Mouse (Mus musculus) liver, adult 2 months (tissue): Measurements from ENCODE around the gene Hes7. TPM values are rescaled to one million over a fixed set of nuclear protein-coding genes. Genes with fewer than 3 reads are reported as not detected.

ENCODE experiments used
- DNase-seq: peaks from one replicate; pipeline ENCODE4 v3.0.0-alpha.2; 2011; ENCODE audit warnings: low read depth, low spot score; ENCODE audit errors: extremely low read depth
- H3K27ac ChIP-seq: fragments of 200-500 bp; replicated peaks from 2 replicates; pipeline ENCODE4 v1.5.1; 2012; ENCODE audit warnings: low read depth, mild to moderate bottlenecking, control low read depth, inconsistent platforms, low read length; ENCODE audit not compliant: insufficient read depth
- H3K27me3 ChIP-seq: fragments of 200-500 bp; 2 replicates; pipeline ENCODE4 v1.6.1; 2012; ENCODE audit warnings: mild to moderate bottlenecking, moderate library complexity, low read length, inconsistent platforms; ENCODE audit not compliant: control insufficient read depth, insufficient read depth
- H3K36me3 ChIP-seq: fragments of 200-500 bp; 2 replicates; pipeline ENCODE4 v1.6.1; 2012; ENCODE audit warnings: low read length, inconsistent platforms; ENCODE audit not compliant: control insufficient read depth, insufficient read depth
- H3K4me1 ChIP-seq: fragments of 200-500 bp; 2 replicates; pipeline ENCODE4 v1.6.1; 2011; ENCODE audit warnings: low read length; ENCODE audit not compliant: control insufficient read depth, insufficient read depth
- H3K4me3 ChIP-seq: fragments of 200-500 bp; 2 replicates; pipeline ENCODE4 v1.5.1; 2011; ENCODE audit warnings: low read depth, mild to moderate bottlenecking, control low read depth, low read length, moderate library complexity; ENCODE audit not compliant: insufficient read depth
- H3K79me2 ChIP-seq: fragments of 200-500 bp; 2 replicates; pipeline ENCODE4 v1.6.1; 2012; ENCODE audit warnings: inconsistent platforms, mild to moderate bottlenecking, low read length, moderate library complexity; ENCODE audit not compliant: control insufficient read depth, insufficient read depth
- H3K9ac ChIP-seq: fragments of 200-500 bp; 2 replicates; pipeline ENCODE4 v1.6.1; 2012; ENCODE audit warnings: low read depth, mild to moderate bottlenecking, control low read depth, inconsistent platforms, low read length
- CTCF ChIP-seq: fragments of 200-500 bp; IDR thresholded peaks from 2 replicates; pipeline ENCODE4 v1.5.1; 2011; ENCODE audit warnings: low read depth, low read length, control low read depth
- POLR2A ChIP-seq: fragments of 200-500 bp; IDR thresholded peaks from 2 replicates; pipeline ENCODE4 v1.6.1; 2011; ENCODE audit warnings: low read length, control low read depth; ENCODE audit not compliant: insufficient read depth; ENCODE audit errors: extremely low read depth
- WGBS: fragments of 180-500 bp; shearing (Covaris S2); methylation state at CpG from one replicate; pipeline ENCODE4 v1.1.7; 2018; 5-methylcytosine and 5-hydroxymethylcytosine counted together
- polyA plus RNA-seq: library from polyadenylated mRNA; depleted of rRNA; stranded (reverse); fragments of >200 nt; gene quantifications from 2 replicates; pipeline ENCODE4 v1.2.3, GENCODE M21; 2012
- total RNA-seq: library from RNA; depleted of rRNA; stranded (reverse); fragments of >200 nt; gene quantifications from 2 replicates; pipeline ENCODE4 v1.2.3, GENCODE M21; 2014

Hes7 gene
- total and polyA plus RNA-seq, 2 experiments = 0.05 TPM; not detected in 1

DNA sequence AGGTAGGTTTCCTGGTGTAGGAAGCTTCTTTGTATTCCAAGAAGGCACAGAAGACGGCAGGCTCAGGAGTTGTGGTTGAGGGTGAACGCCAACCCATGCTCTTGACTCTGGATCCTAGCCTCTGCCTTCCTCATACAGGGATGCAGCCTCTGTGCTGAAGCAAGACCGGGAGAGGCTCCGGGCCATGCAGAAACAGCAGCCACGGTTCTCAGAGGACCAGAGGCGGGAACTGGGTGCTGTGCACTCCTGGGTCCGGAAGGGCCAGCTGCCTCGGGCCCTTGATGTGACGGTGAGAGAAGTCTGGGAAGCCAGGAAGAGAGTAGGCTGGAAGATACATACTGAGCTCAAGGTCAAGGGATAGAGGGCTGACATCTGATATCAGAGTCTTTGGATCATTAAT, 12.0 kb upstream of the Hes7 start:
- Histone ChIP-seq H3K79me2 (no peaks in the 10 kb centered on the region), H3K27me3 (no peaks in the 10 kb centered on the region), H3K4me3 (no peak overlapping the region), H3K9ac (no peak overlapping the region), H3K4me1 (no peaks in the 10 kb centered on the region), H3K36me3 (peaks cover 49% of the 10 kb centered on the region), H3K27ac (no peak overlapping the region)
- no peak for DNase-seq
- no peak for TF ChIP-seq CTCF
- 92% methylated on average over 9 of the region's 9 CpGs for WGBS

DNA sequence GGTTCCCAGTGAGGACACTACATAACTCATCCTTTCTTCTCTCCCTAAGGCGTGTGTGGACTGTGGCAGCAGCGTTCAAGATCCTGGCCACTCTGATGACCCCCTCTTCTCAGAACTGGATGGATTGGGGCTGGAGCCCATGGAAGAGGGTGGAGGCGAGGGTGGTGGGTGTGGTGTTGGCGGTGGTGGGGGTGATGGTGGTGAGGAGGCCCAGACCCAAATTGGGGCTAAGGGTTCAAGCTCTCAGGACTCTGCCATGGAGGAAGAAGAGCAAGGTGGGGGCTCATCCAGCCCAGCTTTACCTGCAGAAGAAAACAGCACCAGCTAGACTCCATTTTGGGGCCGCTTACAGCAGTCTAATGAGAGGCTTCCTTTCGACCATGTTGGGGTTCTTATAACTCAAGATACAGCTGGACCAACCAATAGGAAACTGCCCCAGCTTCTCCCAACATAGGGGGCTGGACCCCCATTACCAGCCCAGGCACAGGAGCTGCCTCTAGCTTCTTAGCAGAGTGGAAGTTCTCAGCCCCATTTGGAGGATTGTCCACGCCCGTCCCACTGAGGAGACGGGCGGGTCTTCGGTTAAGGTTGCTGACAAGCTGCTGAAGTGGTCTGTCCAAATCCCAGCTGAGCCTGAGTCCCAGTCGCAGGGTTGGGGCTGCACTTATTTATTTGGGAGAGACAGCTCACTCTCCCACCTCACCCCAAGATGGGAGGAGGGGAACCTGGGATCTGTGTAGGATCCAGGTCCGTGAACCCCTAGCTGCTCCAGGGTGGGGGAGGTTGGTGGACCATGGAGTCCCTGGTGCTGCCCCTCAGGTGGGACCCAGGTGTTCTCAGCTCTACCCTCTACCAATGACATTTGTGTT, 10.9 kb upstream of the Hes7 start:
- Histone ChIP-seq H3K79me2 (no peaks in the 10 kb centered on the region), H3K27ac (no peak overlapping the region), H3K9ac (no peak overlapping the region), H3K36me3 (peaks cover 39% of the 10 kb centered on the region), H3K4me1 (peaks cover 4% of the 10 kb centered on the region), H3K4me3 (no peak overlapping the region), H3K27me3 (no peaks in the 10 kb centered on the region)
- no peak for DNase-seq
- TF ChIP-seq POLR2A (no peak), CTCF (no peak)
- 94% methylated on average over 13 of the region's 13 CpGs for WGBS

DNA sequence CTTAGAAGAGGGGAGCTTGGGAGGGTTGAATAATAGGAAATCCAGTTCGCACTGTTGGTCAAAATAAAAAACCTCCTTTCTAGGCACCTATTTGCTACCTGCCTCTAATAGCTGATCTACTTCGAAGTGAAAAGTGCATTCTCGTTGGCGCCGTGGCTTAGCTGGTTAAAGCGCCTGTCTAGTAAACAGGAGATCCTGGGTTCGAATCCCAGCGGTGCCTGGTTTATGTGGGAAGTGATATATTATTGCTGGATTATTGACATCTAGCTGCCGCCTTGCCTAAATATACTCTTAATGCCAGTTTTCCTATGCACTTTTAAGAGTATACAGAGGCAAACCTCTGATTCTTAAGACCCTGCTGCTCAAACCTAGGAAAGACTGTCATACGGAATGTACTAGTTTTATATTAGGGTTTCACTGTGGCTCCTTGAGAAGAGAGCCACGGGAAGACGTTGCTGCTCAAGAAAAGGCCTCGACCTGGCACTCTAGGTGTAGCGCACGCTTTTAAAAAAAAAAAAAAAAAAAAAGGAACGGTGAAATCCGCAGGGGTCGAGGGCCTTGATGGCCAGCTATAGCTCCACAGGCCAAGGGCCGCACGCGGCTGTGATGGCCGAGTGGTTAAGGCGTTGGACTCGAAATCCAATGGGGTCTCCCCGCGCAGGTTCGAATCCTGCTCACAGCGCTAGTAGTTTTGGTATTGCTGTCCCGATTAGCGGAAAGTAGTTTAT, 9.7 kb upstream of the Hes7 start:
- Histone ChIP-seq H3K36me3 (peaks cover 30% of the 10 kb centered on the region), H3K79me2 (no peaks in the 10 kb centered on the region), H3K9ac (no peak overlapping the region), H3K4me1 (peaks cover 10% of the 10 kb centered on the region), H3K4me3 (no peak overlapping the region; the same call in 1 of the 2 replicates), H3K27me3 (no peaks in the 10 kb centered on the region), H3K27ac (no peak overlapping the region)
- peak; percentile 78 for DNase-seq
- 7% methylated on average over 30 of the region's 30 CpGs for WGBS
- TF ChIP-seq CTCF = no peak
- 0 out of 2 replicates have a peak, but pooled peaks have one; percentile 13 for TF ChIP-seq POLR2A

DNA sequence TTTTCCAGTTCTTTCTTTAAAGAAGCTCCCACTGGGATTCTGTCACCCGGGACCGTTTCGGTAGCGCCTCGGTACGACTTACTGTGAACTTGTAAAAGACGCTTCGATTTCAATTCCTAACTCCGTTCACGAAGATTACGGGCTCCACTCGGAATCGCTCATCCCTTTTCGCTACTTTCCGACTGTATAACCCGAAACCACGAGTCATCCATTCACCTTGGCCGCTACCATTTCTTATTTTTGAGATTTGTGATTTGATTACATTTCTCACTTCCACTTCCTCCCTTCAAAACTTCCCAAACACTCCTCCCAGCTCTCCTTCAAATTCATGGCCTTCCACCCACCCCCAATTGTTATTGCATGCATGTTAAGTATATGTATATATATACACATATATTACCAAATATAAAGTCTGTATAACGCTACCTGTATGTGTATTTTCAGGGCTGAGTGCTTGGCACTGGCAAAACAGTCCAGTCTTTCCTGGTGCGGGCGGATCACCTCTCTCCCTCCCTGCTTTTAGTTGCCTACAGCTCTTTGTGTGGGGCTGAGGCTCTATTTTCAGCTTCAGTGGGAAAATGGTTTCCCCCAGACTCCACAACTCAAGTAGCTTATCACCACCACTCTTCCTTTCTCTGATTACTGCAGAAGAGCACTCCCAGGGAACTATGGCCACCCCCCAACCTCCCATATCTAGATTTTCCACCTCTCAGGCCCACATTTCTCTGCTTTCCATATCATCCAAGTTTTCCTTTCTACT, 9.0 kb upstream of the Hes7 start:
- no peak for DNase-seq
- Histone ChIP-seq H3K4me3 (no peak overlapping the region), H3K27ac (no peak overlapping the region), H3K4me1 (peaks cover 10% of the 10 kb centered on the region), H3K9ac (no peak overlapping the region), H3K79me2 (no peaks in the 10 kb centered on the region), H3K27me3 (no peaks in the 10 kb centered on the region), H3K36me3 (peaks cover 23% of the 10 kb centered on the region)
- TF ChIP-seq POLR2A = no peak
- TF ChIP-seq CTCF = no peak
- WGBS = 23% methylated on average over 21 of the region's 21 CpGs

DNA sequence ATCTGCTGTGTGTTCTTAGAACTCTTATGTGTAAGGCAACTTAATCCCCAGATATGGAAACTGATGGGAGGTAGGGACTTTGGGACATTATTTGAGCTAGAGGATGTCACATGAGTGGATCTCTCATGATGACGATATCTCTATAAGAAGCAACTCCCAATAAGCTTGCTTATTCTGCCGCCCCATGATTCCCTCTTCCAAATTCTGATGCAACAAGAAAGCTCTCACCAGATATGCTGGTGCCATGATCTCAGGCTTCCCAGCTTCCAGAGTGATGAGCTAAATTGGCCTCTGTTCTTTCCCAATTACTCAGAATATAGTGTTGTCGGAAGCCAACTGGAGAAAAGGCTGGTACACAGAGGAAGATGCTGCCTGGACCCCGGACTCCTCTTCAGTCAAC, 8.3 kb upstream of the Hes7 start:
- H3K9ac ChIP-seq = no peak overlapping the region
- H3K4me3 ChIP-seq = no peak overlapping the region
- 68% methylated on average over 4 of the region's 4 CpGs for WGBS

More for the DNA sequence above, 8.3 kb upstream of the Hes7 start:
- TF ChIP-seq POLR2A (no peak), CTCF (no peak)
- H3K79me2 ChIP-seq = no peaks in the 10 kb centered on the region
- H3K36me3 ChIP-seq = peaks cover 21% of the 10 kb centered on the region
- H3K27me3 ChIP-seq = no peaks in the 10 kb centered on the region
- peaks cover 10% of the 10 kb centered on the region for H3K4me1 ChIP-seq
- no peak overlapping the region for H3K27ac ChIP-seq
- peak; percentile 7 for DNase-seq
